Mouse (Mus musculus): ENCODE measurements around the gene Olfr1241.

Olfr1241 gene

DNA sequence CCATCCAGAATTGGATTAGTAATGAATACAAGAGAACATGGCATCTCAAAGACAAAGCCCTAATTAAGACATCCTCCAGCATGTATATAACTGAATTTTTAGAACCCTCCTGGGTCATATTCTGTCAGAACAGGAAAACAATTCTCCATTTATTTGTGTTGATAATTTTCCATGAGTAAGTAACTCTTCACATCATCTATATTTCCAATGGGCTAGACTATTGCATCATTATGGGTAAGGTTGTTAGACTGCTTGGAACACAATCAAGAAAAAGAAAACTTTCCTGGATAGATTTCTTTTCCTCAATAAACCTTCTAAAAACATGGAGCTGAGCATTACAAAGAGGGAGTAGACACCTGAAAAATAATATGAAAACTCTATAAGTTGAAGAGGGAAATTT lies at the start of gene Olfr1241:
Gene Olfr1241 (minus strand): TSS at position 101 of the 400 bp plus-strand sequence.
- no peak for DNase-seq (ENCODE audit: low spot score in 2 of 2)

DNA sequence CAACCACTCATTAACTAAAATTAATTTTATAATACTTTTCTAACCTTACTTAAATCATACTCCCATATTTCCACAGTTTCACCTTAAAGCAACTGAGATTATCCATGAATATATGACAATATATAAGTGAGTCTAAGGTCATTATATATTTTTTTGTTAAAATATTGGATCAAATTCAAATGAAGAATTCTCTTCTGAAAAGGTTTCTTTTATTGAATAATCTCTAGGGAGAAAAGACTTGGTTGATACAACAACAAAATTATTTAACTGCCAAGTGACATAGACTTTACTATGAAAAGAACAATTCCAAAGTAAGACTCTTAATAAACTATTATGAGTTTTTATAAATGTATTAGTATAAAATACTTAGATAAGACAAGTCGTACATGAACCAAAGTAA lies 44.5 kb upstream of the Olfr1241 start, which contains the start of gene Olfr1243:
Gene Olfr1243 (minus strand): TSS at position 101 of the 400 bp plus-strand sequence.
- no peak for DNase-seq (ENCODE audit: low spot score in 2 of 2)

DNA sequence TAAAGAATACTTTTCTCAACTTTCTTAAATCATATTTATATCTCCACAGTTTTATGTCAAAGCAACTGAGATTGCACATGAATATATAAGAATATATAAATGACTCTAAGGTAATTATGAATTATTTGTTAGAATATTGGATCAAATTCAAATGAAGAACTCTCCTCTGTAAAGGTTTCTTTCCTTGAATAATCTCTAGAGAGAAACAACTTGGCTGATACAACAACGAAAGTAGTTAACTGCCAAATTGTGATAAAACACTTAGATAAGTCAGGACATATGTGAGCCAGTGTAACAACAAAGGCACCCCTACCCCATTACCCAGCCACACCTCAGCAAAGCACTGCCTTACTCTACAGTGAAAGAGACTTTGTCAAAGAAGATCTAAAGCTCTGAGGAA lies 11.3 kb upstream of the Olfr1241 start, which contains the start of gene Olfr1242:
Gene Olfr1242 (minus strand): TSS at position 101 of the 400 bp plus-strand sequence.
- no peak for DNase-seq (ENCODE audit: low spot score in 2 of 2)

DNA sequence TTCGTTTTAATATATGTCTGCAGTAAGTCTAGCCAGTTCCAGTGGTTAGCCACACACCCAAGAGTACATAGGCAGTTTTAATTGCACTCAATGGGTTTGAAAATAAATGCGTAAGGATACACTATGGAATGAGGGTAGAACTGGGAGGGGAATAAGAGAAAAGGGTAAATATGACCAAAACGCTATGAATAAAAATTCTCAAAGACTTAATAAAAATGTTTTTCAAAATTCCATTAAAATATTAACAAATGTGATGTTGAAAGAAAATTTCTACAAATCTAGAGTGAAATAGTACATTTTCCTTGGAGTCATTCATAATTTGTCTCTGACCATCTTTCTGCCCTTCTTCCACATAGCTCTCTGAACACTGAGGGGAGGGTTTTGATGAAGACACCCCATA lies 44.0 kb downstream of the Olfr1241 start, which contains the start of gene Olfr1240:
Gene Olfr1240 (minus strand): TSS at position 101 of the 400 bp plus-strand sequence.
- no peak for DNase-seq (ENCODE audit: low spot score in 2 of 2)
